Mouse (Mus musculus): ENCODE data around the gene Tmem100.

- TF ChIP-seq CTCF (IDR thresholded peaks at IDR 0.05; ENCODE audit: control insufficient read depth, insufficient read depth, low read length): no peak
- TF ChIP-seq POLR2A (IDR thresholded peaks at IDR 0.05; ENCODE audit: borderline replicate concordance, control insufficient read depth, low read depth, low read length): no peak
Observed at GRCm38 (mm10) chr11:89985200-89986187, 44.7 kb upstream of the Tmem100 start.

All from bone marrow, adult 2 months (tissue).